Mouse (Mus musculus): Measurements from ENCODE around the gene Arhgap29.

DNA sequence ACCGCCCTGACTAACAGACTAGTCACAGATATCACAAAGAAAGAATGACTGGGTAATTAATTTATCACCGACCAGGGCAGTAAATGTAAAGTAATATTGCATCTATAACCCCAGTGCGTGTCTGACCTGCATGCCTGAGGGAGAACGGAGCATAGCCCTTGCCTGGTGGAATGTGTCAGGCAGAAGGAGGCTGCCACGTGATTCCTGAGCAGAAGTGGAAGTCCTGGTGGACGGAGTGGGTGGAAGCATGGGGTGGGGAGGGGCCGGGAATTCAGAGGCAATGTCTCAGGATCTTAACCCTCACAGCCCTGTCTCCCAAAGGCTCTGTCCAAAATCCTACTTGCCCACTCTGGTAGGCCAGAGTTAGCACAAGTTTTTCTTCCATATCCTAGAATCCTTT, 95.1 kb downstream of the Arhgap29 start:
- TF ChIP-seq CTCF (IDR thresholded peaks at IDR 0.05; ENCODE audit: low read depth, low read length), result no peak
- TF ChIP-seq POLR2A (IDR thresholded peaks at IDR 0.05; ENCODE audit: extremely low read depth, insufficient read depth, low read length), result no peak
